In genomic region chr11:95084175-95084574, GRCm38 (mm10) we compare ENCODE assay signal across 18 mouse cellular contexts. TPM values are rescaled to one million over a fixed set of nuclear protein-coding genes. Genes with fewer than 3 reads are reported as not detected.
"Had no signal": no experiment of that assay in that cellular context is flagged by ENCODE, and none has a peak within 500 bp of the region (broad histone marks: within the 10 kb centered on the region; RNA-seq: fewer than 3 reads in every experiment).

No protein-coding gene starts in this region.

- H3K9ac ChIP-seq: limb, embryonic 13.5 days; liver, embryonic 14.5 days; midbrain, embryonic 12.5 days; neural tube, embryonic 13.5 days; stomach, embryonic 15.5 days had no signal

- H3K9me3 ChIP-seq: limb, embryonic 13.5 days; midbrain, embryonic 12.5 days; neural tube, embryonic 13.5 days; stomach, embryonic 15.5 days had no signal

- H3K27me3 ChIP-seq: stomach, embryonic 15.5 days had no signal

- H3K36me3 ChIP-seq: limb, embryonic 13.5 days; midbrain, embryonic 12.5 days; neural tube, embryonic 13.5 days; stomach, embryonic 15.5 days had no signal

- H3K27ac ChIP-seq: layer of hippocampus, adult 2 months; limb, embryonic 13.5 days; liver, embryonic 14.5 days; midbrain, embryonic 12.5 days; neural tube, embryonic 13.5 days; stomach, embryonic 15.5 days had no signal

- H3K4me3 ChIP-seq: layer of hippocampus, adult 2 months; limb, embryonic 13.5 days; midbrain, embryonic 12.5 days; neural tube, embryonic 13.5 days; stomach, embryonic 15.5 days had no signal

- DNase-seq: kidney, postnatal 4 days; left cerebral cortex, postnatal 4 days; lung, adult 18-20 months; retina, postnatal 1 day; right cerebral cortex, postnatal 4 days; spleen, adult 18-20 months; thymus, adult 2 months; thymus, postnatal 25 days had no signal

RNA-seq across cellular contexts. Expression of gene Dlx3, which starts 35.7 kb away (rescaled TPM):
- total RNA-seq: layer of hippocampus, adult 2 months; layer of hippocampus, postnatal 10 days; left cerebral cortex, postnatal 10 days; left cerebral cortex, postnatal 4 days; liver, adult 2 months; megakaryocyte-erythroid progenitor cell, adult 5-6 weeks had no signal
- polyA plus RNA-seq: liver, adult 2 months had no signal
